Mouse (Mus musculus) heart, postnatal 10 days (tissue): ENCODE results near the gene Vsx1. TPM values are rescaled to one million over a fixed set of nuclear protein-coding genes. Genes with fewer than 3 reads are reported as not detected.

Source experiments
- DNase-seq, 2 experiments: peaks; one replicate each; pipeline ENCODE4 v3.0.0; 2021
- intact Hi-C: fragments of 180-260 bp; cut with DNase I; formaldehyde crosslinking; loops from one replicate; pipeline ENCODE4 v1.15.1; 2025
- total RNA-seq, 2 experiments: library from RNA; stranded (reverse); gene quantifications; 2 replicates each; pipeline ENCODE4 v1.2.3; 2021

The Vsx1 gene
- total RNA-seq, 2 experiments from 2014 or later: not detected

GRCm38 (mm10) chr2:150647681-150648299 is 41.4 kb downstream of the Vsx1 start:
- intact Hi-C loops: no loop called here
- no peak for DNase-seq

GRCm38 (mm10) chr2:150646411-150647121 is 42.6 kb downstream of the Vsx1 start:
- intact Hi-C loops: no loop called here
- no peak for DNase-seq

- DNase-seq: no peak
- intact Hi-C loops: no loop called here
Observed at GRCm38 (mm10) chr2:150645225-150645624, 43.9 kb downstream of the Vsx1 start.

GRCm38 (mm10) chr2:150643726-150644415 is 45.3 kb downstream of the Vsx1 start:
- DNase-seq: no peak
- intact Hi-C loops: no loop called here

GRCm38 (mm10) chr2:150643166-150643565 is 46.0 kb downstream of the Vsx1 start:
- intact Hi-C loops: no loop called here
- no peak for DNase-seq

- intact Hi-C loops: no loop called here
- DNase-seq: no peak
Observed at GRCm38 (mm10) chr2:150638370-150638733, 50.8 kb downstream of the Vsx1 start.

- no peak for DNase-seq
- intact Hi-C loops: no loop called here
Observed at GRCm38 (mm10) chr2:150637702-150638369, 51.3 kb downstream of the Vsx1 start.

GRCm38 (mm10) chr2:150635877-150636446 is 53.2 kb downstream of the Vsx1 start:
- intact Hi-C loops: no loop called here
- no peak for DNase-seq

Other genes with a start within 250 kb of the Vsx1 start
- 1 to 10 TPM; 4.0 to 8.4 TPM for gene Zfp442, start 237.9 kb downstream of the Vsx1 start, total RNA-seq
- under 1 TPM; 0.30 to 0.53 TPM for gene Zfp345, start 204.3 kb downstream of the Vsx1 start, total RNA-seq
- gene Cst7, start 118.9 kb downstream of the Vsx1 start, total RNA-seq: not detected
- gene Apmap, start 80.8 kb downstream of the Vsx1 start, total RNA-seq: 10 to 100 TPM; 45.6 to 62.8 TPM
- 10 to 100 TPM; 66.8 to 68.2 TPM for gene Acss1, start 20.9 kb downstream of the Vsx1 start, total RNA-seq
- 10 to 100 TPM; 15.2 to 16.1 TPM for gene Entpd6, start 59.7 kb upstream of the Vsx1 start, total RNA-seq
- 100 to 1,000 TPM; 374 to 404 TPM for gene Pygb, start 97.4 kb upstream of the Vsx1 start, total RNA-seq
- 10 to 100 TPM; 30.8 to 34.5 TPM for gene Abhd12, start 215.4 kb upstream of the Vsx1 start, total RNA-seq
- 1 to 10 TPM; 5.8 TPM for gene Gins1, start 216.0 kb upstream of the Vsx1 start, total RNA-seq